Mouse (Mus musculus): Measurements from ENCODE around the gene Cd59a.
"Not testable (repeated sequence)": the region's sequence is repeated elsewhere in the genome, so short reads cannot be mapped to it uniquely, and the experiment has no call there.

Cd59a gene

DNA sequence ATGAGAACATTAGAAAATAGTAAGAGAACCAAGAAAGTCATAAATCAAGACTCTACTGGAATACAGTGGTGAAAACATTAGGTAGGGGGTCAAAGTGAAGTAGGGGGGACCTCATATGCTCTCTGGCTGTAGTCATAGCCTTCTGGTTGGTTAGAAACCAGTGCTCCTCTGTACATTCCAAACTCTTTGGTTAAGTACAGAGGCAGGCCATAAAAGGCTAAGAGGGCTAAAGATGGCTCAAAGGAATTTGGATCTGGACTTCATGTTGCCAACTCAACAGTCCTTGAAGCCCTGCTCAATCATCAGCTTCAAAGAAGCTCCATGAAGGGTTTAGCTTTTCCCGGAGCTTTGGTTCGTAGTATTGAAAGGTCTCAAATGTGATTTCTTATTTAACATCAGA, 13.4 kb downstream of the Cd59a start:
- DNase-seq (ENCODE audit: low read depth, low spot score) = not testable (repeated sequence)

DNA sequence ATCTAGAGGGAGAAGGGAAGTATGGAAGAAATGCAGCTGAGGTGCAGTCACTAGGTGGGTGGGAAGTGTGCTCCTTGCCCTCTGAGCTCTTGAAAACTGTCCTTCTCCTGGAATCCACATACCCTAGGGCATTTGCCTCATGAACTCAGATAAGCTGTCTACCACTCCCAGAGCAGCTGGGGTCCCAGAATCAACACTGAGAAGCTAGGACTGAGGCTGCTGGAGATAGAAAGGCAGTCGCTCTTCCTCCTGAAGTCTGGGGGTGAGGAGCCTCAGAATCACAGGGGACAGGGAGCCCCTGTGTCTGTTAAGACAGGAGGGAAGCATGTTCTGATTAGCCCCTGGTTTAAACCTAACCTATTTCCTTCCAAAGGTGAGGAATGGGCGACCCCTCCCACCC, 13.9 kb downstream of the Cd59a start:
- DNase-seq (ENCODE audit: low read depth, low spot score) = no peak

DNA sequence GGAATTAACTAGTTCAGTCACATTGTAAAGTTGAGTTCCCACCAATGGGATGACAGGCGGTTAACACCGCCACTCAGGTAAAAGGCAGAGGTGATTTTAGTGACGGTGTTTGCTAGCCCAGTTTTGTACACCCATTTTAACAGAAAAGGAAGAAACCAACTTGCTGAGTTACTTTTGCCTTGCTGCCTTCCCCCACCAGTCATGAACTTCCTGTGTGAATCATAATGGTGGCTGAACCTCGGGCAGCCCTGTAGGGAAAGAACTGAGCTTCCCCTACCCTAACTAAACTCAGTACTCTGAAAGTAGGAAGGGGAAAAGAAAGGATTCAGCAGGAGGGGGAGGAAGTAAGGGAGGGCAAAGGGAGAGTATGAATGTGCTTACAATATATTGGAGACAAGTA, 14.4 kb downstream of the Cd59a start:
- DNase-seq (ENCODE audit: low read depth, low spot score) = no peak

DNA sequence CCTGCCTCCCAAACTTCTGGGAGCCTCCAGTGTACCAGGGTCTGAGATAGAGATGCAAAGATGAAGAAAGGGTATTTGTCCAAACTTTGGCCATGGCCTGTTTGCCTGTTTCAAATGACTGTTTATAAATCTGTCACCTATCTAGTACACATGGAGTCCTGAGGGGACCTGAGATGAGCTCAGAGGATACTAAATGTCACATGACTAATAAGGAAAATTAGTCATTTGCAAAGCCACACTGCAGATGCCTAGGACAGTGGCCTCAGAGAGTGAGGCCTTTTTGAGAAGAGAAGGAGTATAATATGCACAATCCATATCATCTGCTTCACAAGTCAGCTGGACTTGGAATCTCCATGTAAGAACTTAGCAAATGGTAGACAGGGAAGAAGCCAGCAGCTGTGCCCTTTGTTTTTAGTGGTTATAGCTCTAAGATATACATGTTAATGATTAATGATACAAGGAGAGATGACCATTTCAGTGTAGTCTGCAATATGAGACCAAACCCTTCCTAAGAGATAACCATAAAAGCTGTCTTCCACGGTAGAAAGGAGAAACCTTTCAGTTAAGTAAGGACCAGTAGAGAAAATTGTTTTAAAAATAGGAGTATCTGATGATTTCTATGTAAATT, 15.7 kb downstream of the Cd59a start:
- DNase-seq (ENCODE audit: low read depth, low spot score) = not testable (repeated sequence)

DNA sequence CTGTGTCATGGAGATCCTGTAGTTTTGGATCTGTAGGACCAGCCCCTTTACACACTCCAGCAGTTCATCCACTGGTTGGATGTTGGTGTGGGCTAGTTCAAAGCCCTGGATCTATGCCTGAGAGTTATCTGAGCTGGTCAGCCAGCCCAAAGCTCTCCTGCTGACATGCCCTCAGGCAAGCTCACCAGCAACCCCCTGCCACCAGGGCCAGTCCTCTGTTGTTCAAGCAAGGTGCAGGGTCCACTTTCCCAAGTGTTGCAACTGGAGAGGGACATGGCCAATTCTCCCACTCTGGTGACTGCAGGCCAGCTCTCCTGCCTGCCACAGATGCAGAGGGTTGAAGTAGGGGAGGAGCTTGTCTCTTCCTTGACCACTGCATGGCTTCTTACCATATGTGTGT, 18.0 kb downstream of the Cd59a start:
- DNase-seq (ENCODE audit: low read depth, low spot score) = not testable (repeated sequence)

DNA sequence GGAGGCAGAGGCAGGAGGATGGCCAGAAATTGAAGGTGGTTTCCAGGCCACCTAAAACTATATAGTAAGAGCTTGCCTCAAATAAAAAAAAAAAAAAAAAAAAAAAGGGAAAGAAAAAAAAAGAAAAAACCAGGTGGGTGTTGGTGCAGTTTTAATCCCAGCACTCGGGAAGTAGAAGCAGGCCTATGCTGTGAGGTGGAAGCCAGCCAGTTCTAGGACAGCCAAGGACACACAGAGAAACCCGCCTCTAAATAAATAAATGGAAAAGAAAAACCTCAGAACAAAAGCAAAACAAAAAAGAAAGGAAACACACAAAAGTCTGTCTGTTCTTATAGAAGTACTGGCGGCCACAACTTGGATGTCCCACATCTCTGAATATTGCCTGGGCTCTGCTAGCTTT, 19.3 kb downstream of the Cd59a start:
- DNase-seq (ENCODE audit: low read depth, low spot score) = no peak

DNA sequence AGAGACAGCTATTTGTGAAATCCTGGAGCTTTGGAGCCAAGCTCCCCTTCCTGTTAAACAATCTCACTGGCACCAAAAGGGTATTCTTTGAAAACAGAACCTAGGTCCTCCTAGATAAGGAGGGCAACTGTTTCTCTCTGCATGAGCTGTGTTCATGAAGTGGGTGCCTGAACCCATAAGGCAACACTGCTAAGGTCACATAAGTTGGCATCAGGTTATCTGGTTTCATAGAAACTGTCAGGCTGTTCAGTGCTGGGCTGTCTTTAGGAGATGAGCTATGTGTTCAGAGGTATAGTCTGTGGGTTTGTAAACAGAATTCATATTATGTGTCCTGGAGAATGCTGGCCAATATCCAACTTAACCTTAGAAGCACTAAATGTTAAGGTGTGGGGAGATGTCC, 21.6 kb downstream of the Cd59a start:
- not testable (repeated sequence) for DNase-seq (ENCODE audit: low read depth, low spot score)

DNA sequence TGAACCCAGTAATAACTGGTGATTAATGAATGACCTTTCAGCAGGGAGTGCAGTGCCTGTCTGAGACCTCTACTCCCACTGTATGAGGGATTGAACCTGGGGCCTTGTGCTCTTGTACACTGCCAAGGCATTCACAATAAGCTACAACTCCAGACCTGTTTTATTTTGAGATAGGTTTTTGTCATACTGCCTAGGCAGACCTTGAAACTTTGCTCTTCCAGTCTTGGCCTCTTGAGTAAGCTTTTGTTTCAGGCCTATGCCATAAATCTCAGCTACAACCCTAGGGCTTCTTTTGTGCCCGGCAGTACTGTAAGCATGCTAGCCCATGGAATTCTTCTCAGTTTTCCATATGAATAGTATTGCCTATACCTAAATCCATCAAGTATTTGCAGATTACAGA, 23.5 kb downstream of the Cd59a start:
- DNase-seq (ENCODE audit: low read depth, low spot score) = no peak

DNA sequence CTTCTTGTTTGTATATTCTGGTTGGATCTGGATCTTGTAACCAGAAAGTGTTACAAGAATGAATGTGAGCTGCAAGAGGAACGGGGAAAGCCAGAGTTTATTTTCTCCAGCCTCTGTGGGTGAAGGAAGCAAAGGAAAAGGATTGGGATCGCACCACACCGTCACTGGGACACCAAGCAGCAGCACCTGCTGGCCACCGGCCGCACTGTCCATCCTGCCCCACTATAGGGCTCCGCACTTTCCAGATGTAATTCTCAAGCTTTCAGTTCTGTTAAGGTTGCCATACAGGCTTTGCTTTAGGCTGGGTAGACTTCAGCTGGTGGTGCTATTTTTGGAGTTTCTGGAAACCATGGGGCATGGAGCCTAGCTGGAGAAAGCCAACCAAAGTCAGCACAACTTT, 24.7 kb downstream of the Cd59a start:
- DNase-seq (ENCODE audit: low read depth, low spot score) = no peak

DNA sequence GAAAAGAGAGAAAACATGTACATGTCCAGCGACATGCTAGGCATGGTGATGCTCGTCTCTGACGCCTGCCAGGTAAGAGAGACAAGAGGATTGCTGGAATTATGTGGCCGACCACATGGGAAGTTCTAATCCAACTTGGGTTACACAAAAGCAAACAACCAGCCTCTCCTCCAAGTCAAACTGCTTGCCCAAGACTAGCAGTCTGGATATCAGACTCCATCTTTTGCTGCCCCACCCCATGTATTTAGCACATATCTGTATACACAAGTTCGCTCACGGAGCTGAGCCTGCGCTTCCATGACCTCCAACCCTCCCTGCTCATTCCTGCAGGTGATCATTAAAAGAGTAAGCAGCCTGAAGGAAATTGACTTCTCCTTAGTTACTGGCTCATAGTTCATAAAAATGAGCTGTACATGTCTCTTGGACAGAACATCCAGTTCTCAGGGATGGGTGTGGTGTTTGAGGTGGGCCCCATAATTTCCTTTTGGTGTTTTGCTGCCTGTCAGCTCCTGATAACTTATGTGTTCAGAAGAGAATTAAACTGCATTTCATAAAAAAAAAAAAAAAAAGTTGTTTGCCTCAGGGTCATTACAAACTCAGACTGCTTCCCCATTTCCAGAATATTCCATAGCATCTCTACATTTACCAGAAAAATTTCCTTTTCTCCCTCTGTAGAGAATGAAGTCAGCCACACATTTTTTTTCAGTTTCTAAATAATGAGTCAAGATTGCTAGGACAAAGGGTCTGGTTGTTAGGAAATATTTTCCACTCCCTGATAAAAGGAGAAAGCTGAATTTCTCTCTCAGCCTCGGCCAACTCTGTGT, 26.3 kb downstream of the Cd59a start:
- no peak for DNase-seq (ENCODE audit: low read depth, low spot score)

DNA sequence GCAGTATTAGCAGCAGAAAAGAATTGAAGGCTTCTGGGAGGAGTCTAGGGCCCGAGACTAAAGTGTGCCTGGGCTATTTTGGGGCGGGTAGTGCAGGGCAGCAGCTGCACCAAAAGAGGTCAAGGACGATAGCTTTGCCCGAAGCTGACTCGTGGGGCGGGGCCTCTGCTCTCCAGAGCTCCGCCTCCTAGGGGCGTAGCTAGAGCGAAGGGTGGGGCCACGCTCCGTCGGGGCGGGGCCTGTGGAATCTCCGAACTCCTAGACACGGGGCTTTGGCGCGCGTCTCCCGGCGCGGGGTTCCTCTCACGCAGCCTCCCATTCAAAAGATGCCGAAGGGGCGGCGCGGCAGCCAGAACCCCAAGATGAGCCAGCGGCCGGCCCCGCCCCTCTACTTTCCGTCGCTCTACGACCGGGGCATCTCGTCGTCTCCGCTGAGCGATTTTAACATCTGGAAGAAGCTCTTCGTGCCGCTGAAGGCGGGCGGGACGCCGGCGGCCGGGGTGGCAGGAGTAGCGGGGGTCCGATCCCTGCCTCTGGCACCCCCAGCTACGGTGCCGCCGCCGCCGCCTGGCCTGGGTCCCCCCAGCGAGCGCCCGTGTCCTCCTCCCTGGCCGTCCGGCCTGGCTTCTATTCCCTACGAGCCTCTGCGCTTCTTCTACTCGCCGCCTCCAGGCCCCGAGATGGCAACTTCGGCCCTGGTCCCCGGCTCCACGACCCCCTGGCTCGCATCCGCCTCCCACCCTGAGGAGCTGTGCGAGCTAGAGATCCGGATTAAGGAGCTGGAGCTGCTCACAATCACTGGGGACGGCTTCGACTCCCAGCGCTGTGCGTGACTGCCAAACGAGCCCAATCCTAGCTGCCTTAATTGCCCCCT, 27.1 kb downstream of the Cd59a start, which contains the start of gene A930018P22Rik:
Gene A930018P22Rik (plus strand): TSS at position 265 of the 874 bp plus-strand sequence.
- DNase-seq (ENCODE audit: low read depth, low spot score) = peak; percentile 70

DNA sequence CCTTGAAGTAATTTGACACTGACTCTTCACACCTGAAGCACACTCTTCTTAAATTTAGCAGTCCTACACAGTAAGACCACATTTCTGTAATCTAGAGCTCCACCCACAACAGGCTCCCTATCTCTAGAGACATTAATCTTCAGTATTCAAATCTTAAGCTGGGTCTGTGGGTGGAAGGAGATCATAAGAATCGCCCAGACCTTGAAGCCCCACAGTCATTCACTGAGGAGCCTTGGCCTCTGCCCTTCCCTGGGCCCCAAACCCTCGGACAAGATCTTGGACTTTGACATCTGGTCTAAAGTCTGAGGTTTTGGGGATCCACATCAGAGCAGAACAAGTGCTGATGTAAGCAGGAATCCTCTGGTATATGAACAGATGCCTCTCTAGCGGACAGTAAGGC, 27.9 kb downstream of the Cd59a start:
- no peak for DNase-seq (ENCODE audit: low read depth, low spot score)

DNA sequence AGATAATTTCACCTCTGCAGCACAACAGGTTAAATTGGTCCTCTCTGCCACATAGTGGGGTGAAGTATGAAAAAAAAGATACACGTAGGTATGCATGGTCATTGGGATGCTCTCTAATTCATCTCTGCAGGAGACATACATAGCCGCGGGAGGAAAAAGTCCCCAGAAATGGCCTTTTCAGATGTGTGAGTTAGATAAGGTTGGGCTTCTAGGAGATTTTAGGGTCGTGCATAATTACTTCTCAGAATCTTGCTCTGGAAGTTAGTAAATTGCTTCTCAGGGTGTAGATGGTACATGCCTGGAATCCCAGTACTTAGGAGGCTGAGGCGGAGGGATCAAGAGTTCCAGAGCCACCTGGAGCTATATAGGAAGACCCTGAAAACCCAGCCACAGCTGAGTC, 28.5 kb downstream of the Cd59a start:
- no peak for DNase-seq (ENCODE audit: low read depth, low spot score)

DNA sequence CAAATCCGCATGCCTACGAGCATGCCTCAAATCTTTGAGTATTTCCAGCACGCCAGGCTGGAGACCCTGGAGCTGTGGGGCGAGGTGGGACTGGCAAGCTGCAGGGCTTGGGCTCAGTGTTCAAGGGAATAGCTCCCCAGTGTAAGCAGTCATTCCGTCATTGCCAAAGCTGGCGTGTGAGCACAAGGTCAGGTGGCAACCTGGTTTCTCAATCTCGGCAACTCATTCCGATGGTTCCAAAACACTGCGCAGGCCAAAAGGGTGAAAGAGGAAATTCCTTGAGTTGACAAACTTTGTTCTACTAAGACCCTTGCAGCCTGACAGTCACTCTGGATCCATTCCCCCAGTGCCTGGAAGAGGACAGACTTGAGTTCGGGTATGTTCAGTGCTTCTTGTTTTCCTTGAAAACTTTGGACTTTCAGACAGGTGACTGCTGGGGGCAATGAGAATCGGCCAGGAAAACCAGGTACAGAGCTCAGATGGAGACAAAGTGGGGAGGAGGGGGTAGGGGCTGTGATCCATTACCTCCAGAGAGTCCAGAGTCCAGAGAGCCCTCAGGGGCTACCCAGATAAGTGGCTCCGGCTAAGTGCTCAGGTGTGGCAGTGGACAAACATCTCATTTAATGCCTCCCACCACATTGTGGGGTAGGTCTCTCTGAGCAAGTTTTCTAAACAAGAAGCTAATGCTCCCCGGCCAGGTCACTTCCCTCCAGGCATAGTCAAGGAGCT, 33.4 kb downstream of the Cd59a start:
- DNase-seq (ENCODE audit: low read depth, low spot score) = no peak

DNA sequence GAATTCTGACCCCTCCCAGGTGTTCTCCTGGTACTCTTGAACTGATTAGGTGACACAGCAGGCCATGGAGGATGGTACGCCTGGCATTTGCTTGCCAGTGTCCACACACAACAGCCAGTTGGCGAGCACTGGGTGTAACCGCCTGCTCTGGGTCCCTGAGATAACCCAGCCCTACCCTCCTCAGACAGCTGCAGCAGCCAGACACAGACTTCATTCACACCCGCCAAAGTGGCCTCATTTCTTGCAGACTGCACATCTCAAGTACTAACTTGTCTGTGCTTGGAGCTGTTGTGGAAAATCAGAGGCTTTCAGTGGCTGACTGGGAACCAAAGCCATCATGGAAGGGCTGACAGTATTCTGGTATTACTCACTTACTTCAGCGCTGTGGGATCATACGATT, 34.6 kb downstream of the Cd59a start:
- no peak for DNase-seq (ENCODE audit: low read depth, low spot score)

DNA sequence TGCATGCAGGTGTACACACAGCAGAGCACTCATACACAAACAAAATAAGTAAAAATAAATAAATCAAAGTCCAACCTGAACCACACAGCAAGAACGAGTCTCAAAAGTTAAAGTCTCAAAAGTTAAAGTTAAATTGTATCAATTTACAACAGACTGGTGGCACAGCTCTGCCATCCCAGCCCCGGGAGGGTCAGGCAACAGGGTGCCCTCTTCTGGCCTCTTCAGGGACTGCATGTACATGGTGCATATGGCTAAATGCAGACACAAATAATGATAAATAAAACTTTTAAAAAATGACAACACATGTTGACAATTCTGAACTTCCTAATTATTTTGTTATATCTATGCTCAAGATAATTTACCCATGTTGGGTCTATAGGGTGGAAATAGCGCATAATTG, 35.4 kb downstream of the Cd59a start:
- DNase-seq (ENCODE audit: low read depth, low spot score) = no peak

DNA sequence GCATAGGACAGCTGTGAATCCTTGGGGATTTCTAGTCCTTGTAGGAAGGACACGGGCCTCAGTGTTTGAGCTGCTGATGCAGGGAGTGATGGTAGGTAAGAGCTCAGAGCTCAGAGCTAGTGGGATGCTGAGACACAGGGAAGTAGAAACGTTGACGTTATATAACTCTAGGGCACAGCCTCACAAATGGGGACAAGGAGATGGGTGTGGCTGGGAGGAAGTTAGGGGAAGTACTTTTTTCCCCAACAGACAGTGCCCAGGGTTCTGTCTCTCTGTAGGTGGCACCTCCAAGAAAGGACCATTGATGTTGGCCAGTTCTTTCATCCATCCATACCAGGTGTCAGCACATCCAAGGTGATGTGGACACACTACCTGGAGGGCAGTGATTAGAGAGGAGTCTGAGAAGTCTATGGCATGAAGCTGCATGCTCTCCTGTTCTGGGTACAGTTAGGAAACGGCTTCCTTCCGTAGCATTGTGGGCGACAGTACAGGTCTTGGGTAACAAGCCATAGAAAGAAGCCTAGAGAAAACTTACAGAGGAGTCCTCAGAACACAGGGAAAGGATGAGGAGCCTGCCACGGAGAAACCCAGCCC, 36.8 kb downstream of the Cd59a start:
- no peak for DNase-seq (ENCODE audit: low read depth, low spot score)

DNA sequence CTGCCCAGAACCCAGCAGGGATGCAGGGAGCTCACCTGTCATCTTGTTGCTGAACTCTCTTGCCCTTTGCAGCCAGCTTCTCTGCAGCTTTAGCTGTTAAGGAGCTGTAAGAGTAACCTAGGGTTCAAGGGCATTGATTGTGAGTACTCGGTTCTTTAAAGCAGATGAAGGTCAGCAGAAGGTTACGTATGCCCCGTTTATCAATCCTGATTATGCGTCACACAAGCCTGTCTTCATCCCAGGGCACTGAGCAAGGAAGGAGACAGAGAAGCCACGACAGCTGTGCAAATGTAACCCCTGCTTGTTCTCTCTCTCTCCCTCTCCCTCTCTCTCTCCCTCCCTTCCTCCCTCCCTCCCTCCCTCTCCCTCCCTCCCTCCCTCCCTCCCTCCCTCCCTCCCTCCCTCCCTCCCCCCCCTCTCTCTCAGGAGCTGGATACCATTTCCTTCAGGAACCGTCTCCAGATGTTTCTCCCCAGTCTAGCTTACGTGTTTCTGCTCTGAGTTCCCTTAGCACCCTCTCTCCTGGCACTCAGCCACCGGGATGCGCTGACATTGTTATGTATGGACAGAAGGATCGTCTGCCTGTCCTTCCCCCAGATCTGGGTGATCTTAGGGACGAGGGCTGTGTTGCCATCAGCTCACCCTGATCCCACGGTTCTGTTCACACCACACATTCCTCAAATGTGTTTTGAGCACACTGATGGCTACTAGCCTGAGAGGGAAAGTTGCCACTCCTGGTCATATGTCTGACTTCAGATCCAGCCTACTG, 37.6 kb downstream of the Cd59a start:
- no peak for DNase-seq (ENCODE audit: low read depth, low spot score)

DNA sequence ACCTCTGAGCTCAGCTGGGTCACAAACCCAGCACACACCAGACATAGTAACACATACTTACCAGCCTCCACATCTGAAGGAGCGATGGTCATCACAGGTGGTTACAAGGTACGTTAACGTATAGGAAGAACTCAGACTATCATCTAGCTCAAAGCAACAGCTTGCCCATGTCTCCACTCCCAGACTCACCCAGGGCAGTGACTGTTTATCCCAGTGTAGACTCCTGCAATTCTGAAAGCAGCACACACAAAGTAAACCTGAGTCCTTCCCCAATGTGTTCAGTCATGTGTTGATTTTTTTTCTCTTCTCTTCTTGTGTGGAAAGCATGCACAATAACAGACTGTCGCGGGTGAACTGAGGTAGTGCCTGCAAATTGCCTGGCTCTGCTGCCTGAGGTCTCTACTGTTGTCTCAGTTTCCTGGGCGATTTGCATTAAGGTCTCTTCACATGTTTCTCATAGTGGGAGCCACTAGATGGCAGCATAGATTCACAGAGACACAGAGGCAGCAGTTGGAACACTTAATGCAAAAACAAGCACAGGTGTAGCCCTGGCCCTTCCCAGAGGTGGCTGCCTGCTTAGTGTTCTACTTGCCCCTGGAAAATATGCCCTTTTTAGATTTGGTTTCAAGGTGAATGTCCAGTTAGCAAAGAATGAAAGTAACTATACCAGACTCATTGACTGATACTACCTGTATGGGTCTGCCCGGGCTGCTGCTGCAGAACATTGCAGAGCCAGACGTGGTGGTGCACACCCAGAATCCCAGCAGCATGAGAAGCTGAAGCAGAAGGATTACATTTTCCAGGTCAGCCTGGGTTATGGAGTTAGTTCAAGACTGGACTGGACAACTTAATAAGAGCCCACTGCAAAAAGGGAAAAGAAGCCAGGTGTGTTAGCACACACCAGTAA, 38.8 kb downstream of the Cd59a start:
- peak; percentile 74 for DNase-seq (ENCODE audit: low read depth, low spot score)

All from brain, embryonic 18.5 days (tissue).